Mouse (Mus musculus) layer of hippocampus, adult 11-12 months (tissue): ENCODE results near the gene Gstm4.
"Not testable (repeated sequence)": the region's sequence is repeated elsewhere in the genome, so short reads cannot be mapped to it uniquely, and the experiment has no call there.

Source experiments
- DNase-seq: peaks from one replicate; pipeline ENCODE4 v3.0.0; 2022; ENCODE audit warnings: low spot score

Gstm4 gene

GRCm38 (mm10) chr3:108016468-108016867, 28.2 kb downstream of the Gstm4 start:
- not testable (repeated sequence) for DNase-seq

GRCm38 (mm10) chr3:108014974-108015346, 29.7 kb downstream of the Gstm4 start:
- DNase-seq: no peak

- DNase-seq: no peak
These were observed 30.4 kb downstream of the Gstm4 start for GRCm38 (mm10) chr3:108014098-108014973.

GRCm38 (mm10) chr3:108013331-108013871, 31.3 kb downstream of the Gstm4 start:
- peak; percentile 68 for DNase-seq

GRCm38 (mm10) chr3:108011558-108011957, 33.1 kb downstream of the Gstm4 start:
- DNase-seq: no peak

GRCm38 (mm10) chr3:108010286-108010685, 34.4 kb downstream of the Gstm4 start:
- DNase-seq: peak; percentile 49

GRCm38 (mm10) chr3:108002021-108002420, 42.7 kb downstream of the Gstm4 start:
- no peak for DNase-seq

- no peak for DNase-seq
These were observed 45.2 kb downstream of the Gstm4 start for GRCm38 (mm10) chr3:107999491-107999890.

- DNase-seq: no peak
These were observed 46.1 kb downstream of the Gstm4 start for GRCm38 (mm10) chr3:107998591-107998990.

- no peak for DNase-seq
These were observed 48.1 kb downstream of the Gstm4 start for GRCm38 (mm10) chr3:107996576-107996975.

GRCm38 (mm10) chr3:107995974-107996373, 48.7 kb downstream of the Gstm4 start:
- DNase-seq: not testable (repeated sequence)
